Mouse (Mus musculus) ES-E14 (cell line): Measurements from ENCODE around the gene Osbpl6. TPM values are rescaled to one million over a fixed set of nuclear protein-coding genes. Genes with fewer than 3 reads are reported as not detected.

Experiments
- DNase-seq: peaks from one replicate; pipeline ENCODE4 v3.0.0-alpha.2; 2013; ENCODE audit warnings: low read depth, low spot score
- H3K27ac ChIP-seq: 2 replicates; pipeline ENCODE4 v1.5.1; 2012; ENCODE audit warnings: low read depth, mild to moderate bottlenecking, low read length, moderate library complexity, mixed read lengths; ENCODE audit not compliant: poor library complexity, insufficient read depth, severe bottlenecking
- H3K36me3 ChIP-seq: 2 replicates; pipeline ENCODE4 v1.6.1; 2012; ENCODE audit warnings: mild to moderate bottlenecking, low read length, moderate library complexity, mixed read lengths; ENCODE audit not compliant: control insufficient read depth, poor library complexity, insufficient read depth, severe bottlenecking
- H3K4me1 ChIP-seq, 2 experiments: fragments of 150-350 bp in 1 of 2; sonication (generic) in 1 of 2; 2 replicates each; pipeline ENCODE4 v1.6.1; 2012; ENCODE audit warnings: low read length in 2 of 2, mild to moderate bottlenecking in 1 of 2, mixed read lengths in 1 of 2; ENCODE audit not compliant: control insufficient read depth in 2 of 2, insufficient read depth in 2 of 2, poor library complexity in 1 of 2
- H3K4me3 ChIP-seq, 2 experiments: fragments of 150-350 bp in 1 of 2; sonication (generic) in 1 of 2; 2 replicates each; pipeline ENCODE4 v1.5.1; 2012; ENCODE audit warnings: low read length in 2 of 2, low read depth in 1 of 2, mild to moderate bottlenecking in 1 of 2, mixed read lengths in 1 of 2; ENCODE audit not compliant: insufficient read depth in 1 of 2, poor library complexity in 1 of 2, severe bottlenecking in 1 of 2
- H3K9ac ChIP-seq: 2 replicates; pipeline ENCODE4 v1.6.1; 2012; ENCODE audit warnings: low read depth, mild to moderate bottlenecking, low read length, mixed read lengths; ENCODE audit not compliant: poor library complexity, insufficient read depth, severe bottlenecking
- H3K9me3 ChIP-seq: fragments of 150-350 bp; sonication (generic); 2 replicates; pipeline ENCODE4 v1.6.1; 2012; ENCODE audit warnings: low read depth, mild to moderate bottlenecking, low read length; ENCODE audit not compliant: control insufficient read depth, insufficient read depth
- CHD2 ChIP-seq: IDR thresholded peaks from 2 replicates; pipeline ENCODE4 v1.6.1; 2014; ENCODE audit warnings: mild to moderate bottlenecking, low read depth, low read length, inconsistent platforms
- HCFC1 ChIP-seq: IDR thresholded peaks from 2 replicates; pipeline ENCODE4 v1.6.1; 2012; ENCODE audit warnings: low read length, inconsistent platforms, borderline replicate concordance; ENCODE audit not compliant: insufficient read depth
- MAFK ChIP-seq: IDR thresholded peaks from 2 replicates; pipeline ENCODE4 v1.6.1; 2014; ENCODE audit warnings: mild to moderate bottlenecking, low read depth, low read length, inconsistent platforms; ENCODE audit not compliant: insufficient read depth
- ZC3H11A ChIP-seq: IDR thresholded peaks from 2 replicates; pipeline ENCODE4 v1.6.1; 2012; ENCODE audit warnings: low read depth, mild to moderate bottlenecking, inconsistent platforms, low read length, borderline replicate concordance
- ZNF384 ChIP-seq: IDR thresholded peaks from 2 replicates; pipeline ENCODE4 v1.6.1; 2012; ENCODE audit warnings: low read depth, low read length, inconsistent platforms
- in situ Hi-C, 2 experiments: fragments of 600-800 bp; cut with MboI; formaldehyde crosslinking; loops; one replicate each; pipeline ENCODE4 v1.15.1; 2025; ENCODE audit warnings: low sequenced_read_pairs in 2 of 2, inconsistent platforms in 1 of 2; ENCODE audit not compliant: unreplicated experiment in 2 of 2
- total RNA-seq: library from RNA; depleted of rRNA; stranded (reverse); fragments of 300-350 nt; gene quantifications from 2 replicates; pipeline ENCODE4 v1.2.3, GENCODE M21; 2012

Gene Osbpl6
- total RNA-seq, 1 experiment: 0.45 TPM

- H3K36me3 ChIP-seq: no peaks in the 10 kb centered on the region
- H3K4me3 ChIP-seq: no peak overlapping the region
- no peak overlapping the region for H3K27ac ChIP-seq
- TF ChIP-seq CHD2 (no peak), ZNF384 (no peak), HCFC1 (no peak), MAFK (no peak), ZC3H11A (no peak)
- H3K9ac ChIP-seq: no peak overlapping the region
- DNase-seq: no peak
- no peaks in the 10 kb centered on the region for H3K9me3 ChIP-seq
- no peaks in the 10 kb centered on the region for H3K4me1 ChIP-seq
- in situ Hi-C loops: no loop called here
These were observed 126.3 kb downstream of the Osbpl6 start for GRCm38 (mm10) chr2:76532490-76533126.

- Histone ChIP-seq H3K9ac (no peak overlapping the region), H3K4me3 (no peak overlapping the region), H3K9me3 (no peaks in the 10 kb centered on the region), H3K27ac (no peak overlapping the region), H3K4me1 (no peaks in the 10 kb centered on the region), H3K36me3 (no peaks in the 10 kb centered on the region)
- no peak for DNase-seq
- TF ChIP-seq HCFC1 (no peak), ZC3H11A (no peak)
- in situ Hi-C loops: no loop called here
These were observed 128.6 kb downstream of the Osbpl6 start for GRCm38 (mm10) chr2:76534932-76535331.

DNA sequence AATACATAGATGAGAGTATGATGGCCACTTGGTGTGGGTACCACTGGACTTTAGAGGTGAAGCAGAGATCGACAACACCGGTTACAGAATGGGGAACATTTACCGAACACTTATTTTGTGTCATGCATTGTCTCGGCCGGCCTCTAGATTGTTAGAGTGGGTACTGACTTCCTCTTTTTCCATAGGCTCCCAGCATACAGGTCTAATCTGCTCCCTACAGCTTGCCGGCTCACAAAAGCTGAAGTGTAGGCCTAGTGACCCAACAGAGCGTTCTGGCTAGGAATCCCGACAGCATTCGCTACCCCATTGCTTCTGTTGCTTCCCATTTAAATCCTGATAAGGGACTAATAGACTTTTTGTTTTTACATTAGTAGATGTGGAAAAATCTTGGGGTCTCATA is 135.6 kb downstream of the Osbpl6 start:
- in situ Hi-C loops: no loop called here
- no peaks in the 10 kb centered on the region for H3K36me3 ChIP-seq
- H3K9me3 ChIP-seq: no peaks in the 10 kb centered on the region
- TF ChIP-seq ZNF384: no peak
- TF ChIP-seq ZC3H11A: no peak
- TF ChIP-seq CHD2: no peak
- TF ChIP-seq HCFC1: no peak
- no peak for TF ChIP-seq MAFK
- H3K4me1 ChIP-seq: no peaks in the 10 kb centered on the region
- no peak overlapping the region for H3K9ac ChIP-seq
- H3K4me3 ChIP-seq: no peak overlapping the region
- DNase-seq: no peak
- H3K27ac ChIP-seq: no peak overlapping the region

- H3K36me3 ChIP-seq: no peaks in the 10 kb centered on the region
- no peak overlapping the region for H3K27ac ChIP-seq
- in situ Hi-C loops: no loop called here
- DNase-seq: no peak
- no peaks in the 10 kb centered on the region for H3K4me1 ChIP-seq
- H3K9me3 ChIP-seq: no peaks in the 10 kb centered on the region
- no peak overlapping the region for H3K9ac ChIP-seq
- TF ChIP-seq HCFC1 (no peak), ZNF384 (no peak), CHD2 (no peak), MAFK (no peak), ZC3H11A (no peak)
- H3K4me3 ChIP-seq: no peak overlapping the region
These were observed 136.6 kb downstream of the Osbpl6 start for GRCm38 (mm10) chr2:76542921-76543320.

DNA sequence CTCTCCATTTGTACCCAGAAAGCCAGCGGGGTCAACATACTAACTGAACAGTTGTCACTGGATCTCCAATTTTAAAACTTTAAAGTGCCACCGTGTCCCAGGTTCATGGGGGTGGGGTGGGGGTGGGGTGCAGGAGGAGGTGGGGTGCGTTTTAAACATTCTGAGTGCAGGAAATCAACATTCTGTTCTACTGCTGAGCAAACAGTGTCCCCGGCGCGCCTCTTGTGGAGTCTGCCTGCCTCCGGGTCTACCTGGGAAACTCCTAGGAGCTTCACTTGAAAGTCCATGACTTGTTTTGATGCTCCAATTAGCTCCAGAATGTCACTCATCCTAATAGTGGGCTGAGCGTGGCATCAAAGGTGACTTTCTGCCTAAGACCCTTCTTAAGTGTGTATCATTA is 139.2 kb downstream of the Osbpl6 start:
- no peaks in the 10 kb centered on the region for H3K9me3 ChIP-seq
- TF ChIP-seq MAFK (no peak), ZC3H11A (no peak)
- no peak overlapping the region for H3K4me3 ChIP-seq
- H3K27ac ChIP-seq: no peak overlapping the region
- in situ Hi-C loops: no loop called here
- no peak overlapping the region for H3K9ac ChIP-seq
- H3K4me1 ChIP-seq: no peaks in the 10 kb centered on the region
- DNase-seq: no peak
- H3K36me3 ChIP-seq: no peaks in the 10 kb centered on the region
